17 mouse cellular contexts compared by ENCODE assay signal in the genomic region with DNA sequence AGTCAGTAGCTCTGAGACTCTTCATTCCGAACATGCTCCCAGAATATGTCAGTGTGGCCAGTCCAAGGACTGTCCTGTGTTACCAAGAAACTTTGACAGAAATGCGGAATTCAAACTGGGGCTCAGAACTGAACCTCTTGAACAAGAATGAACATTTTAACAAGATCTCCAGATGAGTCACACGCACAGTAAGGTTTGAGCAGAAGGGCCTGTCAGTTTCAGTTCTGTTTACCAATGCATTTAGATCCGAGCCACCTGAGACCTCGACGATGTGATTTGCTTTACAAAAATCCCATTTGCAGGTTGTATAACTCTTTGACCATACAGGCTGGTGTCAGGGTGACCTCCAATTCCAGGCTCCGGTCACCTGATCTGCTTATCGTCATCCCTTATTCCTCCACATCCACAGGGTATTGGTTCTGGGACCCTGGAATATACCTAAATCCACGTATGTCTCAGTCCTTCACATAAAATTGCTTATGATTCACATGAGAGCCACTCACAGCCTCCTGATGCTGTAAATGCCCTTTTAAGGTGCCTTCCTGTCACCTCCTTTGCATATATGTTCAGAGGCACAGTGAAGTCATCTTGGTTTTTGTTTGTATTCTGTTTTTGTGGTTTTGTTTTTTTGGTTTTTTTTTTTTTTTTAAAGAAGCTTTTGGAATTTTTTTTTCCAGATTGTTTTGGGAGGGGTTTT.
"Had no signal": no experiment of that assay in that cellular context is flagged by ENCODE, and none has a peak within 500 bp of the region (broad histone marks: within the 10 kb centered on the region; RNA-seq: fewer than 3 reads in every experiment).

No protein-coding gene starts in this region.

- H3K4me3 ChIP-seq: lung, embryonic 15.5 days; megakaryocyte, embryonic 14.5 days; midbrain, embryonic 13.5 days; midbrain, embryonic 15.5 days; neural tube, embryonic 12.5 days; stomach, embryonic 15.5 days had no signal

- ATAC-seq: lung, postnatal 0 days; midbrain, embryonic 13.5 days; midbrain, embryonic 15.5 days had no signal

- H3K36me3 ChIP-seq: lung, embryonic 15.5 days; midbrain, embryonic 13.5 days; midbrain, embryonic 15.5 days; neural tube, embryonic 12.5 days; stomach, embryonic 15.5 days had no signal

- H3K9me3 ChIP-seq: lung, embryonic 15.5 days; megakaryocyte, embryonic 14.5 days; midbrain, embryonic 13.5 days; midbrain, embryonic 15.5 days; neural tube, embryonic 12.5 days; stomach, embryonic 15.5 days had no signal

- H3K27ac ChIP-seq: lung, embryonic 15.5 days; macrophage; midbrain, embryonic 13.5 days; midbrain, embryonic 15.5 days; neural tube, embryonic 12.5 days; stomach, embryonic 15.5 days; stomach, postnatal 0 days had no signal

- H3K4me1 ChIP-seq: lung, embryonic 15.5 days; midbrain, embryonic 15.5 days; neural tube, embryonic 12.5 days had no signal

- H3K27me3 ChIP-seq: lung, embryonic 15.5 days; midbrain, embryonic 13.5 days; midbrain, embryonic 15.5 days; neural tube, embryonic 12.5 days; stomach, embryonic 15.5 days had no signal

- H3K9ac ChIP-seq: lung, embryonic 15.5 days; midbrain, embryonic 13.5 days; midbrain, embryonic 15.5 days; neural tube, embryonic 12.5 days; stomach, embryonic 15.5 days had no signal

- DNase-seq: lung, adult 2 months; lung, postnatal 14 days; lung, postnatal 36 days; right cerebral cortex, postnatal 14 days; thymus, adult 2 months; thymus, postnatal 25 days; thymus, postnatal 4 days had no signal

- H3K4me2 ChIP-seq: lung, embryonic 15.5 days; midbrain, embryonic 11.5 days; midbrain, embryonic 13.5 days; midbrain, embryonic 15.5 days; neural tube, embryonic 12.5 days; stomach, embryonic 15.5 days had no signal
